Mouse (Mus musculus) testis, adult 2 months (tissue): ENCODE measurements at regions not wholly inside any gene's neighbourhood (a gene's known extent, or its start where the extent isn't known, plus 50 kb on each side); places are given as distances from the start of the nearest gene placed in this dataset.

Source experiments
- CTCF ChIP-seq: fragments of 200-500 bp; IDR thresholded peaks from 2 replicates; pipeline ENCODE4 v1.5.1; 2012; ENCODE audit warnings: low read depth, mild to moderate bottlenecking, inconsistent platforms, low read length, moderate library complexity; ENCODE audit not compliant: control insufficient read depth, insufficient read depth, insufficient replicate concordance
- POLR2A ChIP-seq: fragments of 200-500 bp; IDR thresholded peaks from 2 replicates; pipeline ENCODE4 v1.6.1; 2012; ENCODE audit warnings: low read depth, mild to moderate bottlenecking, inconsistent platforms, low read length, moderate library complexity; ENCODE audit not compliant: control insufficient read depth

DNA sequence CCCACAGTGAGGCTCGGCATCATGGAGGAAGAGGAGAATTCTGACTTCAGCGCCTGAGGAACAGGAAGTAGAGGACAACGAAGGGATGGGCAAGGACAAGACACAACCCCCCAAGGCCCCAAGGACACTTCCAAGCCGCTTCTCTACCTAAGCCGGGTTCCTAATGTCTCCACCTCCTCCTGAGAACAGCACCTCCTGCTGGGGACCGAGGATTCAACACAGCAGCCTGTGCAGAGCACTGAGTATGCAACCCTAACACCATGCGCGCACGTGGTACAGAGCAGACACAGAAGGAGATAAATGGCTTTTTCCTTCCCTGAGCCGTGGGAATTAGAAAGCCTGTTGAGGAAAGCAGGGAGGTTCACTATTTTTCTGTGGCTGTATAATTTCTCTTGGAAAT lies 64.2 kb upstream of the Xcl1 start:
- TF ChIP-seq POLR2A, result no peak
- TF ChIP-seq CTCF, result peak; percentile 47; the same call in 1 of the 2 replicates
